Mouse (Mus musculus) limb, embryonic 11.5 days (tissue): ENCODE results near the gene P4ha1. TPM values are rescaled to one million over a fixed set of nuclear protein-coding genes. Genes with fewer than 3 reads are reported as not detected.

Experiments used
- ATAC-seq: fragments of 200-750 bp; cut with Nextera tagmentation; 2 replicates; pipeline ENCODE4 v1.8.0; 2017; ENCODE audit warnings: low read depth; ENCODE audit not compliant: insufficient number of reproducible peaks, low FRiP score, low TSS enrichment
- DNase-seq: peaks from one replicate; pipeline ENCODE4 v3.0.0-alpha.2; 2015; ENCODE audit warnings: low spot score
- H3K27ac ChIP-seq: fragments of 300-500 bp; sonication (generic); replicated peaks from 2 replicates; pipeline ENCODE4 v1.5.1; 2014; ENCODE audit warnings: low read depth, mild to moderate bottlenecking, low read length
- H3K27me3 ChIP-seq: fragments of 300-500 bp; sonication (generic); 2 replicates; pipeline ENCODE4 v1.6.1; 2014; ENCODE audit warnings: mild to moderate bottlenecking, low read length, mixed read lengths; ENCODE audit not compliant: control insufficient read depth, insufficient read depth
- H3K36me3 ChIP-seq: fragments of 300-500 bp; sonication (generic); 2 replicates; pipeline ENCODE4 v1.6.1; 2014; ENCODE audit warnings: mild to moderate bottlenecking, low read length, moderate library complexity, mixed read lengths; ENCODE audit not compliant: control insufficient read depth, insufficient read depth
- H3K4me1 ChIP-seq: fragments of 300-500 bp; sonication (generic); 2 replicates; pipeline ENCODE4 v1.6.1; 2014; ENCODE audit warnings: low read length, mixed read lengths; ENCODE audit not compliant: control insufficient read depth, insufficient read depth
- H3K4me2 ChIP-seq: fragments of 300-500 bp; sonication (generic); 2 replicates; pipeline ENCODE4 v1.6.1; 2014; ENCODE audit warnings: low read depth, mild to moderate bottlenecking, moderate library complexity; ENCODE audit not compliant: severe bottlenecking
- H3K4me3 ChIP-seq: fragments of 300-500 bp; sonication (generic); 2 replicates; pipeline ENCODE4 v1.5.1; 2014; ENCODE audit warnings: low read depth, low read length
- H3K9ac ChIP-seq: fragments of 300-500 bp; sonication (generic); 2 replicates; pipeline ENCODE4 v1.6.1; 2014; ENCODE audit warnings: mild to moderate bottlenecking, low read length
- H3K9me3 ChIP-seq: fragments of 300-500 bp; sonication (generic); 2 replicates; pipeline ENCODE4 v1.6.1; 2016; ENCODE audit warnings: low read length; ENCODE audit not compliant: control insufficient read depth
- WGBS: fragments of 180-500 bp; shearing (Covaris S2); extraction: QIAGEN DNeasy Blood & Tissue Kit; methylation state at CpG from one replicate; pipeline ENCODE4 v1.1.7; 2014; 5-methylcytosine and 5-hydroxymethylcytosine counted together
- polyA plus RNA-seq: library from polyadenylated mRNA; unstranded; fragments of >200 nt; fragmentation: Nextera tagmentation; extraction: Ambion mirVana; gene quantifications from 2 replicates; pipeline ENCODE4 v1.2.1, GENCODE M21; 2014

Gene P4ha1
- polyA plus RNA-seq, 1 experiment from 2014 or later: 68.7 TPM

GRCm38 (mm10) chr10:59324311-59325165 lies 1.4 kb downstream of the P4ha1 start:
- WGBS: 21% methylated on average over 15 of the region's 15 CpGs
- Histone ChIP-seq H3K27ac (no peak overlapping the region; the same call in 1 of the 2 replicates), H3K9me3 (no peaks in the 10 kb centered on the region), H3K36me3 (no peaks in the 10 kb centered on the region), H3K9ac (peak overlapping the region; percentile 82), H3K4me1 (0 out of 2 replicates have a peak, but pooled peaks cover 2% of the 10 kb centered on the region), H3K4me3 (peak overlapping the region; percentile 86), H3K27me3 (no peaks in the 10 kb centered on the region), H3K4me2 (peak overlapping the region; percentile 72)
- ATAC-seq (no peak), DNase-seq (peak; percentile 69)

GRCm38 (mm10) chr10:59326612-59327315 lies 3.7 kb downstream of the P4ha1 start:
- Histone ChIP-seq H3K36me3 (no peaks in the 10 kb centered on the region), H3K4me1 (0 out of 2 replicates have a peak, but pooled peaks cover 2% of the 10 kb centered on the region), H3K27me3 (no peaks in the 10 kb centered on the region), H3K4me3 (no peak overlapping the region), H3K9me3 (no peaks in the 10 kb centered on the region), H3K4me2 (no peak overlapping the region), H3K9ac (no peak overlapping the region), H3K27ac (no peak overlapping the region)
- ATAC-seq (no peak), DNase-seq (no peak)
- 78% methylated on average over 8 of the region's 8 CpGs for WGBS

- Histone ChIP-seq H3K27ac (no peak overlapping the region), H3K4me3 (no peak overlapping the region), H3K4me2 (no peak overlapping the region), H3K27me3 (no peaks in the 10 kb centered on the region), H3K9me3 (no peaks in the 10 kb centered on the region), H3K36me3 (no peaks in the 10 kb centered on the region), H3K9ac (no peak overlapping the region), H3K4me1 (0 out of 2 replicates have a peak, but pooled peaks cover 2% of the 10 kb centered on the region)
- DNase-seq (no peak), ATAC-seq (no peak)
- WGBS: 92% methylated on average over 3 of the region's 3 CpGs
Measured at GRCm38 (mm10) chr10:59327316-59327710, 4.2 kb downstream of the P4ha1 start.

GRCm38 (mm10) chr10:59331546-59332256 lies 8.6 kb downstream of the P4ha1 start:
- Histone ChIP-seq H3K9ac (no peak overlapping the region), H3K4me2 (no peak overlapping the region), H3K4me3 (no peak overlapping the region), H3K9me3 (no peaks in the 10 kb centered on the region), H3K36me3 (no peaks in the 10 kb centered on the region), H3K27me3 (no peaks in the 10 kb centered on the region), H3K27ac (no peak overlapping the region), H3K4me1 (no peaks in the 10 kb centered on the region)
- WGBS: 85% methylated on average over 6 of the region's 6 CpGs
- ATAC-seq: no peak
- no peak for DNase-seq

GRCm38 (mm10) chr10:59333400-59333799 lies 10.3 kb downstream of the P4ha1 start:
- H3K27me3 ChIP-seq: no peaks in the 10 kb centered on the region
- 91% methylated on average over 4 of the region's 4 CpGs for WGBS

GRCm38 (mm10) chr10:59334899-59335798 lies 12.1 kb downstream of the P4ha1 start:
- Histone ChIP-seq H3K9ac (no peak overlapping the region), H3K9me3 (no peaks in the 10 kb centered on the region), H3K27me3 (no peaks in the 10 kb centered on the region), H3K4me3 (no peak overlapping the region), H3K4me1 (no peaks in the 10 kb centered on the region), H3K27ac (no peak overlapping the region), H3K4me2 (no peak overlapping the region), H3K36me3 (peaks cover 7% of the 10 kb centered on the region; the same call in 1 of the 2 replicates)
- ATAC-seq (no peak), DNase-seq (no peak)
- WGBS: 85% methylated on average over 4 of the region's 4 CpGs

More at GRCm38 (mm10) chr10:59333400-59333799, 10.3 kb downstream of the P4ha1 start:
- no peak overlapping the region for H3K4me3 ChIP-seq
- H3K4me2 ChIP-seq: no peak overlapping the region
- ATAC-seq (no peak), DNase-seq (no peak)
- H3K27ac ChIP-seq: no peak overlapping the region
- H3K36me3 ChIP-seq: peaks cover 4% of the 10 kb centered on the region; the same call in 1 of the 2 replicates
- no peaks in the 10 kb centered on the region for H3K4me1 ChIP-seq
- no peak overlapping the region for H3K9ac ChIP-seq
- no peaks in the 10 kb centered on the region for H3K9me3 ChIP-seq

GRCm38 (mm10) chr10:59336124-59336523 lies 13.0 kb downstream of the P4ha1 start:
- Histone ChIP-seq H3K27me3 (no peaks in the 10 kb centered on the region), H3K27ac (no peak overlapping the region), H3K4me2 (no peak overlapping the region), H3K36me3 (peaks cover 7% of the 10 kb centered on the region; the same call in 1 of the 2 replicates), H3K9ac (no peak overlapping the region), H3K4me3 (no peak overlapping the region), H3K9me3 (no peaks in the 10 kb centered on the region), H3K4me1 (no peaks in the 10 kb centered on the region)
- WGBS: 88% methylated on average over 2 of the region's 2 CpGs
- no peak for ATAC-seq
- DNase-seq: no peak
